Mouse (Mus musculus): ENCODE measurements at regions not wholly inside any gene's neighbourhood (a gene's known extent, or its start where the extent isn't known, plus 50 kb on each side); places are given as distances from the start of the nearest gene placed in this dataset.

DNA sequence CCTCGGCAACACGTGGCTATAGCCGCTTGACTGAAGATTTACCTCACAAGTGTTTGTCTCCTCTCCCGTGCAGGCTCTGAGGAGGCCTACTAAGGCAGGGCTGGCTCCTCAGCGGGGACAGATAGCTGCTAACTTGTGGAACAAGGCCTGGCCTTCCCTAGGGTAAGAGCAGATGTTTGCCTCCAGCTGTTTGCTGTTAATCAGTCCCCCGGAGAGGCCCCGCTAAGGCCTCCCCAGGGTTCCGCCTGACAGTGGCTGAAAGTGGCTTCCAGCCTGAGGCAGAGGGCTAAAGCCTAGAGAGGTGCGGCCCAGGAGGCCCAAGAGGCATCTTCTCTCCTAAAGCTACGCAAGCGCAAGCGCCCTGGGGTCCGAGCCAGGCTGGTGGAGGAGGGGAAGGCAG lies 52.1 kb upstream of the Dlx4 start:
- no peak for DNase-seq (ENCODE audit: low spot score in 2 of 2)

DNA sequence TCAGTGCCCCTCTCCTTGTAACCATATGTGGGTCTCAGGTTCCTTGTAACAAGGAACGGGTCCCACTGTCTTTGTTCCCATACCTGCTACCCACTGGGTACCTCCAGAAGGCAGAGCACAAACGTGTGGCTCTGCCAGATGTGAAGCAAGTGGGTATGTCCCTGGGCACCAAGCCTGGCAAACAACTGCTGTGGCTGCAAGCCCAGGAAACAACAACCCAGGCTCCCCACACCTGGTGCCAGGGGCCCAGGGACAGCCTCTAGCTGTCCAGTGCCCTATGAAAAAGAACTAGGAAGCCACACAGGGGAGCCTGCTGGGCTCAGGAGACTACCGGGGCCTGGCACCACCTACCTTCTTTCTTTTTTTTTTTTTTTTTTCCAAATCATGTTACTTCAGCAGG lies 54.9 kb upstream of the Dlx4 start:
- DNase-seq (ENCODE audit: low spot score in 2 of 2) = no peak

DNA sequence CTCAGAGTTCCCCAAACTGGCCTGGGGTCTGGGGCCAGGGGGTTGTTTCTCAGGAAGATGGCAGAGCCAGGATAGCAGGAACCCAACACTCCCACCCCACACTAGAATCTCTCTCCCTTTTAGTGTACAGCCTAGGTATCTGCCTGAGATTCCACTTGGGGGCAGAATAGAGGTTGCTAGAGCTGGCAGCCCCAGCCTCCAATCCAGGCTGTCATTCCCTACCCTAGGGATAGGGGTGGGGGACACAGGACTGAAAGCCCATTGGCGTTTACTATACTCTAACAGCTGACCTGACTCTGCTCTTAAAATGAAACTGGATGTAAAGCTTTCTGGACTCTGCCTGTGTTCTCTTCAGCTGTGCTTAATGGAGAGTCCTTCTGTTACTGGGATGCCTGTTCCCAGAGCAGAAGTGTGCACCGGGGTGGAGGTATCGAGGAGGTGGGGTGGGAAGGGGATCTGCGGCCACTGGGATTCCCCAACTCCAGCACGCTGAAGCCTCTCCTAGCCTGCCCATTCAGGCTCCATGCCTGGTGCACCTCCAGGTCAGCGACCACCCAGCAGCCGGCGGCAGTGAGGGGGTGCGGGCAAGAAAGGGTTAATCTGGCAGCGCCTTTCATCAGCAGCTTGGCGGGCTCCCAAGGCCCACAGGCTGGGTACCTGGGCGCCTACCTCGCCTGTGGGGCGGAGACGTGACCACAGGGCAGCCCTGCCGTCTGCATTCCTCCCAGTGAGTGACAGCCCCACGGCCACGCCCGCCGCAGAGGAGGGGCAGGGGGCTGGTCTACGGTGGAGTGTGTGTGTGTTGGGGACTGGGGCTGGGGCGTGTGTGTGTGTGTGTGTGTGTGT lies 50.9 kb upstream of the Tac4 start:
- peak; percentile 62 to 78 for DNase-seq (ENCODE audit: low spot score in 2 of 2)

DNA sequence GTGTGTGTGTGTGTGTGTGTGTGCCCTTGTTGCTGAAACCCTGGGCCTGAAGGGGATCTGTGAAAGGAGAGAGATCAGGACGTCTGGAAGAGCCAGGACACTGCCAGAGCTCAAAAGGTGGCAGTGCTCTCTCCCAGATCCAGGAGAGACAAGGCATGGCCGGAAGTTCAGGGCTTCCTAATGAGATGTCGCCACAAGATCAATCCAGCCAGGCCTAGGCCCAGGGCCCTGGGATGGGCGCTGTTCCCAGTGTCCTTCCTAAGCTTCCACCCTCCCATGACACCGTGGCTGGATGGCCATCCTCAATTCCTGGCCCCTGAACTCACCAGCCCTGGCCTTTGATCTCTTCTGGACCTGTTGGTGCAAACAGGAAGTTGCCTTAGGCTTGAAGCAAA lies 50.3 kb upstream of the Tac4 start:
- DNase-seq (ENCODE audit: low spot score in 2 of 2) = no peak
